Mouse (Mus musculus) Patski (cell line): ENCODE measurements around the gene Cd63. TPM values are rescaled to one million over a fixed set of nuclear protein-coding genes. Genes with fewer than 3 reads are reported as not detected.

Experiments used
- ATAC-seq: fragments of 100-300 bp; one replicate; pipeline ENCODE4 v1.8.0; 2021
- CTCF ChIA-PET: fragments of 350-600 bp; sonication (Branson Sonifier 250); formaldehyde crosslinking; loops from one replicate; lab custom pipeline; 2022; ENCODE audit warnings: inconsistent platforms; lab: Charles Lee
- POLR2A ChIA-PET: fragments of 350-600 bp; sonication (Branson Sonifier 250); formaldehyde crosslinking; loops from one replicate; lab custom pipeline; 2022; ENCODE audit warnings: antibody characterized with exemption, inconsistent platforms; lab: Charles Lee
- DNase-seq: peaks from one replicate; pipeline ENCODE4 v3.0.0-alpha.2; 2011; ENCODE audit warnings: low read depth, low spot score
- H3K27me3 ChIP-seq: fragments of 371-371 bp; one replicate; pipeline ENCODE4 v1.5.1; 2021
- CTCF ChIP-seq: fragments of 100-300 bp; IDR thresholded peaks from one replicate; pipeline ENCODE4 v1.5.1; 2021
- in situ Hi-C: fragments of 300-500 bp; cut with MboI; formaldehyde crosslinking; loops from 3 replicates; pipeline ENCODE4 v1.11.1; 2018; ENCODE audit warnings: low pct_unique_long_range_greater_than_20kb, mixed read lengths
- polyA plus RNA-seq: library from polyadenylated mRNA; unstranded; gene quantifications from one replicate; pipeline ENCODE4 v1.2.3, GENCODE M21; 2021

Gene Cd63
- polyA plus RNA-seq, 1 experiment from 2014 or later = 2,035 TPM

DNA sequence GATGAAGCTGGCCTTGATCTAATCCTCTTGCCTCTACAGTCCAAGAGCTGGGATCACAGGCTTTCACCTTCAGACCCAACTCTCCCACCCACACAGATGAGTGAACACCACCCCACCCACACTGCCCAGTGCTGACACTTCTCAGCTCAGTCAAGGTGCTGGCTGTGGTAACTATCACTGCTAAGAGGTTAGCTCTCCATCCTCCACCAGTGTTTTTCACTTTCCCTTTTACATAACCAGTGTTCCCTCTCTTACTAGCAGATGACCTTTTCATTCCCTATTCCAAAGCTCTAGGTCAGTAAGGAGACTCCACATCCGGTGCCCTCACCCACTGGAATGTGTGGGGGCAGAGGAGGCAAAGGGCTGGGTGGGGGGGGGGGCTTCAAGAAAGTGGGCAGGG, 20.5 kb downstream of the Cd63 start:
- ATAC-seq (no peak), DNase-seq (no peak)
- ChIA-PET POLR2A (interaction anchor here (2.1 to 4.4 kb wide), 3 partner anchors 9 to 12 kb away, joined by 16 to 28 read pairs (median 18); no protein-coding TSS in a partner anchor), CTCF (interaction anchor here (1.4 to 11.2 kb wide), 5 partner anchors 8 to 58 kb away, joined by 4 to 99 read pairs (median 12); no protein-coding TSS in a partner anchor)
- no peak for TF ChIP-seq CTCF
- in situ Hi-C loops = loop anchor here (5.0 to 25.0 kb wide), 2 partner anchors 56 to 1259 kb away; partner anchors contain the start of genes Nab2 and Nemp1
- H3K27me3 ChIP-seq = no peaks in the 10 kb centered on the region

DNA sequence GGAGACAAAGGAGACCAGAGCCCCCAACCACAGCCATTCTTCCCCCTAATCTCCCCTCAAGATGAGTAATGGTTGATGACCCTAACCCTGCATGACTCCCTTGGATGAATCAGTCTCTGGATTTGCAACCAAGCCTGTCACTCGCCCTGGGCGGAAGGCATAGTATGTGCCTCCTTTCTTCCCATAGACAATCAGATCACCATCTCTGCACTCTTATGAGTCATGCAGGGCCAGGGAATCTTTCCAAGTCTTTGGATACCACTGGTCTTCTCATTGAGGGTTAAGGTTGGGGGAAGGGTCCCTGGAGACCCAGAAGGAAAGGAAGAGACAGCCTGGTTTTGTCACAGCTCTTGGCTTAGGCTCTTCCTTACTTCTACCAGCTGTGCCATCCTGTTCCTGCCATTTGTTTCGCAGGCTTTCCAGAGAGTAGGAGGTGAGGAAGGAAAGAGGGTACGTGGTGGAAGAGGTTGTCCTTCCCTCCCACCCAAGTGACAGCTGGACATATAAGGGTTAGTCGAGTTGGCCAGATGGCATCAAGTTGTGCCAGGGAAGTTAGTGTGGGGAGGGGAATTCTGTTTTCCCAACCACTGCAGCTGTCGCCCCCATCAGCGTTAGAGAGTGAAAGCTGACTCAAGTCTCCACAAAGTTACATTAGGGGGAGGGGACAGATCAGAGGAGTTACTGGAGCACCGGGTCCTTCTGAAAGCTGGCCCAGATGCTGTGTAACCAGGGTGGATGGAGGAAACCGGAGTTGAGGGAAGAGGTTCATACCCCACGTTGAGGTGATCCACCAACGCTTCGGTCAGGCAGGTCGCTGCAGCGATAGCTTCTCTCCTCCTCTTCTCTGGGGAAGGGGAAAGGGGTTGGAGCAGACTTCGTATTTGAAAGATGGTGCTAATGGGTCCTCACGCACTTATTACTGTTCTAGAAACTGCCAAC, 21.4 kb downstream of the Cd63 start:
- H3K27me3 ChIP-seq = no peaks in the 10 kb centered on the region
- ATAC-seq (peak; percentile 14), DNase-seq (peak; percentile 83)
- POLR2A ChIA-PET = interaction anchor here (1.3 to 4.4 kb wide), 4 partner anchors 10 to 19 kb away, joined by 5 to 28 read pairs (median 12); no protein-coding TSS in a partner anchor
- CTCF ChIA-PET = interaction anchor here (0.7 to 11.2 kb wide), 9 partner anchors 9 to 57 kb away, joined by 3 to 99 read pairs (median 11); partner anchors contain the start of gene Itga7
- in situ Hi-C loops = loop anchor here (5.0 to 25.0 kb wide), 2 partner anchors 55 to 1260 kb away; partner anchors contain the start of genes Nab2 and Nemp1
- no peak for TF ChIP-seq CTCF

DNA sequence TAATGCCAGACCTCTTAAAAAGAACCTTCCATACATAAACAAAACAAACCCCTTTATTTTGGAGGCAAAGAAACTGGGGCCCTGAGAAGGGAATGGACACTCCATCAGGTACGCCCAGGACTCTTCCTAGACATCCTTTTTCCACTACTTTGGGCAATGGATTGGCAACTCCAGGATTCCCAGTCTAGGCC, 21.9 kb downstream of the Cd63 start, which contains the start of gene Rdh5:
TSS of gene Rdh5 (minus strand) at position 67 of the 191 bp plus-strand sequence.
- ChIA-PET CTCF (interaction anchor here (1.0 to 11.2 kb wide), 7 partner anchors 9 to 57 kb away, joined by 4 to 99 read pairs (median 12); partner anchors contain the start of gene Itga7), POLR2A (interaction anchor here (0.7 to 4.4 kb wide), 8 partner anchors 9 to 55 kb away, joined by 3 to 28 read pairs (median 8); no protein-coding TSS in a partner anchor)
- ATAC-seq (no peak), DNase-seq (no peak)
- in situ Hi-C loops = loop anchor here (5.0 to 25.0 kb wide), 2 partner anchors 55 to 1260 kb away; partner anchors contain the start of genes Nab2 and Nemp1
- H3K27me3 ChIP-seq = no peaks in the 10 kb centered on the region
- TF ChIP-seq CTCF = no peak

DNA sequence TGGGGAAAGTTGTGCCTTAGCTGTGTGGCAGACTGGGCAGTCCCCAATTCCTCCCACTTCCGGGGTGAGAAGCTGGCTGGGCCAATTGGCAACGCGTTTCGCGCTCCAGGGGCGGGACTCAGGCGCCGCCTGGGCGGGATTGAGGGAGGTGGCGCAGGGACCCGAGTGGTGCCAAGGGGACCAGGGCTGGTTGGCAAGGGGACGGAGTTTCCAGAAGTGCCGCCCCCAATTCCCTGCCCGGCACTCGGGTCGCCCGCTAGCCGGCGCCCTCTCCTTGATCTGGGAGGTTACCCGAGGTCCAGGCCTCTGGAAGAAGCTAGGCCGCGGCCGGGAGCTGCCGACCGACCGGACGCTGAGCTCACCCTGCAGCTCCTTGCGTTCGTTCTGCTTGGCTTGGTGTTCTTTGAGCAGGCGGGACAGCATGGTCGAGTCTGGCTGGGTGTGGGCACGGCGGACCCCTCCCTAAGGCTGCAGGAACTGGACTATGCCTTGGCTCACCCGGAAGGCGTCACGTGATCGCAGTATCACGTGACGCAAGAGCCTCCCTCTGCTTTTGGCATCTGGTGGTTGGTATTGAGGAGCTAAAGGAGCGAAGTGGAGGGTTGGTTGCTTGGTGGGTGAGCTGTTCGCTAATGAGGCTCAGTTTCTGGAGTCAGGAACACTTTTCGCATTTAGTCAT, 22.4 kb downstream of the Cd63 start:
- H3K27me3 ChIP-seq = no peaks in the 10 kb centered on the region
- in situ Hi-C loops = loop anchor here (5.0 to 25.0 kb wide), 2 partner anchors 54 to 1261 kb away; partner anchors contain the start of genes Nab2 and Nemp1
- no peak for TF ChIP-seq CTCF
- CTCF ChIA-PET = interaction anchor here (0.8 to 11.2 kb wide), 14 partner anchors 8 to 77 kb away, joined by 3 to 99 read pairs (median 4); partner anchors contain the start of gene Itga7
- ATAC-seq (peak; percentile 85), DNase-seq (peak; percentile 81)
- POLR2A ChIA-PET = interaction anchor here (0.5 to 4.4 kb wide), 10 partner anchors 9 to 278 kb away, joined by 3 to 28 read pairs (median 4); no protein-coding TSS in a partner anchor

DNA sequence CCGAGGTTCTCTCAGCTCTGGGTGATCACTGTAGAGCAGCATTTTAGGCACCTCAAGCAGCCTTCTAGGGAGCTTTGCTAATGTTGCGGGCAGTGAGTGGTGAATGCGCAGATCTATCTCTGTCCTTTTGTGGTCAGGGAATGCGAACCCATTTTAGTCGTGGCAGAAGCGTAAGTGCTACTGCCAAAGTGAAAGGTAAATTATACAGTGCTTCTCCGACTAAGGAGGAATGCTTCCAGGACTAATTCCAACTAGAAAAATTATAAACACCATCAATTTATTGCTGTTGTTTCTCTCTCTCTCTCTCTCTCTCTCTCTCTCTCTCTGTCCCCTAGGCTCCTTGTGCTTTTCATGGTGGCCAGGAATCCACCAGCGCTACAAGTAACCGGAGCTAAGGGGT, 23.1 kb downstream of the Cd63 start, which contains the start of gene Bloc1s1:
TSS of gene Bloc1s1 (minus strand) at position 101 of the 400 bp plus-strand sequence.
- ATAC-seq = no peak
- in situ Hi-C loops = loop anchor here (5.0 to 25.0 kb wide), 2 partner anchors 53 to 1262 kb away; partner anchors contain the start of genes Nab2 and Nemp1
- CTCF ChIA-PET = interaction anchor here (0.8 to 11.2 kb wide), 12 partner anchors 9 to 78 kb away, joined by 3 to 99 read pairs (median 4); partner anchors contain the start of gene Itga7
- POLR2A ChIA-PET = interaction anchor here (0.5 to 4.4 kb wide), 8 partner anchors 8 to 279 kb away, joined by 3 to 28 read pairs (median 6); no protein-coding TSS in a partner anchor
- no peak for TF ChIP-seq CTCF
- H3K27me3 ChIP-seq = no peaks in the 10 kb centered on the region
- DNase-seq = no peak

DNA sequence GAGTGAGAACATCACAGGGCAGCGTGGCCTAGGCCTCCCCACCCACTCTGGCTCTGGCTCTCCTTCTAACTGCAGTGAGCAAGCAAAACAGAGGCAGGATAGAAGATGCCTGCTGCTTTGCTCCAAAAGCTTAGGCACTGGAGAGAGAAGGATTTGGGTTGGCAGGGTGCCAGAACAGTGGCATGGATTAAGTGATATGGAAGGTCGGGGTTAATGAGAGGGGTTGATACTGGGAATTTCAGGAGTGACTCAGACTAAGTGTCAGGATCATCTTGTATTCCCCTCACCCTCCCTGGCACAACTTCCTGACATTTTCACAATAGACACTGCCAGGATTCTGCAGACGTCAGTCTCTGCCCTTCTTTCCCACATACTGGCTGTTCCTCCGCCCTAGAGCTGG, 27.6 kb downstream of the Cd63 start:
- TF ChIP-seq CTCF = no peak
- POLR2A ChIA-PET = no interaction called here
- no peak for ATAC-seq
- H3K27me3 ChIP-seq = no peaks in the 10 kb centered on the region
- CTCF ChIA-PET = interaction anchor here (1.0 to 11.2 kb wide), 5 partner anchors 11 to 52 kb away, joined by 3 to 99 read pairs (median 4); no protein-coding TSS in a partner anchor
- DNase-seq = no peak
- in situ Hi-C loops = no loop called here

DNA sequence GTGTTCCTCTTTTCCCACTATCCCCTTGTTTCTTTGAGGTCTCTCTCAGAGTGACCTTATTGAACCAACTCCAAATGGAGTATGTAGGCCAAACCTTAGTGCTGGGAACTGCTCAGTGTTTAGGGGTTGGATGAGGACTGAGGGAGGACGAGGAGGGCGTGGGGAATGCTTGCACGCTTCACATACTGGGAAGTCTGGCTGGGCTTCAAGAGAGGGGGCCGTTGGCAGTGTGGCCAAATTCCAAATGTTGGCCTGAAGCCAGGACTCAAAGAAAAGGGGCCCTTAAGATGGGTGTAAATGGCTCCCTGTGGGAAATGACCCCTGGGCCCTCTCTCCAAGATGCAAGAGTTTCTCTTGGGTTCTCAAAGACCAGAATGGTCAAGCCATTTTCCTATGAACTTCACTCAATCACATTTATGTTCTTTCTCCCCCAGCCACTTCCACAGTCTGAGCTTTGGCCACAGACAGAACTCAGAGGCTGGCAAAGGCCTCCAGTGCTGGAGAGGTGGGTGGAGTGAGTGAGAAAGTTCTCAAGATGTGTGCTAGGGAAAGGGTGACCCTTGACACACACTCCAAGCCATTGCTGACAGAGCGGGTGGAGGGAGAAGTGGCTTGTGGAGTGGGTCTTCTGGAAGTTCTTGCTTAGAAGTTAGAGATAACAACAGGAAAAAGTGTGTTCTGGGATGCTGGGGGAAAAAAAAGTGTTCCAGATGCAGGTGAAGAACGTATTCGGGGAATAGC, 29.0 kb downstream of the Cd63 start:
- in situ Hi-C loops = no loop called here
- POLR2A ChIA-PET = interaction anchor here (1.0 to 3.3 kb wide), 2 partner anchors 10 to 15 kb away, joined by 3 to 18 read pairs; no protein-coding TSS in a partner anchor
- no peaks in the 10 kb centered on the region for H3K27me3 ChIP-seq
- CTCF ChIA-PET = interaction anchor here (1.6 to 6.6 kb wide), 4 partner anchors 15 to 48 kb away, joined by 8 to 55 read pairs (median 14); no protein-coding TSS in a partner anchor
- DNase-seq = no peak
- ATAC-seq = no peak
- TF ChIP-seq CTCF = no peak

DNA sequence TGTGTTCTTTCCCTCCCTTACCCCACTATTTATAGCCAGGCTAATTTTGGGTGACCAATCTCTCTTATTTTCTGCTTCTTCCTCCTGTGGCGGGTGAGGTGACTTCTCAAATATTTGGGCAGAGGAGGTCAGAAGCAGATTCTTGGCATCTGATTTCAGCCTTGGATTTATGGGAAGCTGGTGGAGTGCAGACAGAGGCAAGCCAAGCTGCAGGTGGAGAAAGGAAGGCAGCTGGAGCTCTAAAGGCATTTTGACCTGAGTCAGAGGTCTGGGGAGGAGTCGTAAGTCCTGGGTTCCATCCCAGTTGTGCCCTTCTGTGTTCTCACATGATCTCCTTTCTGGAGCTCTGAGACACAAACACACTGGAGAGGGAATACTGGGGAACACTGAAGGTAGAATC, 30.7 kb downstream of the Cd63 start:
- CTCF ChIA-PET = interaction anchor here (0.9 to 6.6 kb wide), 11 partner anchors 9 to 87 kb away, joined by 3 to 55 read pairs (median 4); partner anchors contain the start of gene Rdh5
- no peaks in the 10 kb centered on the region for H3K27me3 ChIP-seq
- ATAC-seq = peak; percentile 66
- in situ Hi-C loops = no loop called here
- POLR2A ChIA-PET = interaction anchor here (0.7 to 3.3 kb wide), 5 partner anchors 9 to 20 kb away, joined by 3 to 18 read pairs (median 5); partner anchors contain the start of genes Bloc1s1 and Rdh5
- no peak for DNase-seq
- no peak for TF ChIP-seq CTCF

DNA sequence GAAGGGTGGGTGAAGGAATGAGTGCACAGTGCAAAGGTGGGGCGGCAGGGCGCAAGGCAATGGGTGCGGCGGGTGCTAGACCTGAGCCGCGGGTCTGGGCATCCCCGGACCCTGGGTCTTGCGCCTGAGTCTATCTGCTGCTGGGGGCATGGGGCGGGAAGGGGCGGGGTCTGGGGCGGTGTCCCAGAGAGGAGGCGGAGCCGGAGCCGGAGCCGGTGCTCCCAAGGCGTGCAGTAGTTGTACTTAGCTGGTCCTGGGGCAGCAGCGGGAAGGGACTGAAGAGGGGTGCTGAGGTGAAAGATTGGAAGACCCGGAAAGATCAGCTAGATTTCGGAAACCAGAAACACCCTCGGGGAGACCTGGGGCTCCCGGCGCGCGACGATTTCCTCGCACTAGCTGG, 32.8 kb downstream of the Cd63 start, which contains the start of gene Itga7:
TSS of gene Itga7 (plus strand) at position 245 of the 400 bp plus-strand sequence.
- in situ Hi-C loops = no loop called here
- POLR2A ChIA-PET = no interaction called here
- DNase-seq (no peak), ATAC-seq (no peak)
- H3K27me3 ChIP-seq = no peaks in the 10 kb centered on the region
- CTCF ChIA-PET = interaction anchor here (1.6 to 6.6 kb wide), 3 partner anchors 10 to 11 kb away, joined by 5 to 55 read pairs (median 11); partner anchors contain the start of genes Bloc1s1 and Rdh5
- TF ChIP-seq CTCF = no peak
